Mouse (Mus musculus): ENCODE results near the gene Znrf3.

Gene Znrf3

DNA sequence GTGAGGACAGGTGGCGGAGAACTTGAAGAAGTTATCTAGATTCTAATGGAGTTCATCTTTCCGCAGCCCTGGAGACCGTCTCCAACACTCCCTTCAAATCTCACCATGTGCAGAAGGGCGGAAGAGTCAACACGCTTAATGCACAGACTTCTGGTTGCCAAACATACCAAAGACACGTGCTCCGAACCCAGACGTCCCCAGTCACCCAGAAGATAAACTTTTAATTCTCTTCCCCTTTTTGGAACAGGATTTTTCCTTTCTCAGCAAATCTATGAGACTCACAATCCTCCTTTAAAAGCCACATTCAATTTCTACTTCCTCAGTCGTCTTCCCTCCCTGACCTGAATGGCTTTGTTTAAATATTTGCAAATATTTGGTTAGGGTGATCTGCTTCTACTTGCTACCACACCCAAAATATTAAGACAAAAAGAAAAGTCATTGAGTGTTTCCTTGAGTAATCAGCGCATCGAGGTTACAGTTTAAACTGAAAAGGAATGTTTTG lies 856 bp upstream of the Znrf3 start:
- in situ Hi-C loops (cut with MboI; ENCODE audit: low pct_unique_long_range_greater_than_20kb in 1 of 2, low sequenced_read_pairs in 2 of 2, unreplicated experiment in 1 of 2), result no loop called here

DNA sequence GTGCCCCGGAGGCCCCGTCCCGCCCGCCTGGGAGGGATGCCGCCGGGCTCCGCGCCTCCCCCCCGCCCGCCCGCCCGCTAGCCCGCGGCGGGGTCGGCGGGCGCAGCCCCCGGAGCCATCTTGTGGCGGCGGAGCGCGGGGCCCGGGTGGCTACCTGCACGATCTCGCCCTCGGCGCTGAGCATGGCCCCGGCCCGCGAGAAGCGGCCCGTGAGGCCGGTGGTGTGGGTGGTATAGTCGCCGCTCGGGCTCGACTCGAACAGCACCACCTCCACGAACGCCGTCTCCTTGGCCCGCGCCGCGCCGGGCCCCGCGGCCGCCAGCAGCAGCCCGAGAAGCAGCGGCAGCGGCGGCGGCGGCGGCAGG lies 431 bp downstream of the Znrf3 start:
- in situ Hi-C loops (cut with MboI; ENCODE audit: low pct_unique_long_range_greater_than_20kb in 1 of 2, low sequenced_read_pairs in 2 of 2, unreplicated experiment in 1 of 2), result no loop called here

DNA sequence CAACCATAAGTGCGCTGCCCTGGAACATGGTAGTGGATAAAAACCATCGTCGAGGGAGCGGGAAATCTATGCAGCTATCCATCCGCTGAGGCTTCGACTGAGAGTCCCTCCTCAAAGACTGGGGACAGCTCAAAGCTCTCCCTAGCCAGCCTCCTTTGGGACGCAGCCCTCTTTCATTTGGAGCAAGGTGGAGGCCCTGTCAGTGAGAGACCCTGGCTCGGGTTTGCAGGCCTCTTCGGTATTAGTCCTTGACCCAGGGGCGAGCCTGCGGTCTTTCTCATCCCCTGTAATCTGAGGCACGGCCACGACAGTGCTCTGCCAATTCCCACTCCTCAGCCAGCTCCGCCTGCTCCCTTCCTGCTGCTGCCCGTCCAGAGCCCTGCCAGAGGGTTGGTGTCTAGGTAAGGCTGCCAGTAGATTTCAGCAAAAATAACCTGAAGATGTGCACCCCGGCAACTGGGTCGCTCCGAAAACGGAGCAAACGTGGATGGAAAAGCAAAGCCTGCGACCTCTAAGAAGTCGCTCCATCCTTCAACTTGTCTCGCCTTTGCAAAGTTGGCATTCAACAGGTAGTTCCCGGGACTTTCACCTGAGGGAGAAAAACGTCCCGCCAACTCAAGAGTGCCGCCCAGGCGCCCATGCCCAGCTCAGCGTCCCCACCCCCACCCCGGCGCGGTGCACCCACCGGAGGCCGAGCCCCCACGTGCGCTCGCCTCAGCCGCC lies 975 bp downstream of the Znrf3 start:
- in situ Hi-C loops (cut with MboI; ENCODE audit: low pct_unique_long_range_greater_than_20kb in 1 of 2, low sequenced_read_pairs in 2 of 2, unreplicated experiment in 1 of 2), result no loop called here

DNA sequence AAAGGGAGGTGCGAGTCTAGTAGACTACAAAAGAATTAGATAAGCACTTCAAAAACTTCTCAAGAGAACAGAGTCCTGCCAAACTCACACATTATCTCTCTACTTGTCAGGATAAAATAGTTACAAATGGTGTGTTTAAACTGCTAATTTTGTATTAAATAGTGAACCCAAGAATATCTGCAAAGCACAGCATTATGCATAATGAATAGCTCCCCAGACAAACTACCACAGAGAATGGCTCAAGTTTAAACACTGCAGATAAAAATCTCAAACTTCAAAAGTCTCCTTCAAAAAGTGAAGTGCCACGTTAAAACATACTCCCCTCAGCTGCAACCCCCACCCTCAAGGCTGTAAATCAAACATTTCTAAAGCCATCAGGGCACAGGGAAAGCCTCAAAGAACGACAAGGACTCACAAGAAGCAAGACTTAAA lies 2.0 kb downstream of the Znrf3 start:
- in situ Hi-C loops (cut with MboI; ENCODE audit: low pct_unique_long_range_greater_than_20kb in 1 of 2, low sequenced_read_pairs in 2 of 2, unreplicated experiment in 1 of 2), result no loop called here

DNA sequence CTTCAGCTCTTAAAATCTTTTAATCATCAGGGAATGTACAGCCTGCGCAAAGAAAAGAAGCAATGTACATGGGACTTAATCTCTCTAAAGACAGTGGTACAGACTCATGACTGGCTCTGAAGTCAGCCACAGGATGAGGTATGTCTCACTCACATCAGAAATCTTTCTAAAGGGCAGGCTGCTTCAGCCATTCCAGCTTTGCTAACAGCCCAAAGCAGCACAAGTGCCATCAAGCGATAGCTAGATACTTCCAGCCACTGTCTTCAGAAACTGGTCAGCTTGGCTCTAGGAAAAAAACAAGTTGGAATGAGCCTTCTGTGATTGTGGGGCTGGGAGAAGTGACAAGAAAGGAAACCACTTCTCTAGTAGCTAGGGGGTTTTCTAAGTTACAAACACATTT lies 7.0 kb downstream of the Znrf3 start:
- in situ Hi-C loops (cut with MboI; ENCODE audit: low pct_unique_long_range_greater_than_20kb in 1 of 2, low sequenced_read_pairs in 2 of 2, unreplicated experiment in 1 of 2), result no loop called here

DNA sequence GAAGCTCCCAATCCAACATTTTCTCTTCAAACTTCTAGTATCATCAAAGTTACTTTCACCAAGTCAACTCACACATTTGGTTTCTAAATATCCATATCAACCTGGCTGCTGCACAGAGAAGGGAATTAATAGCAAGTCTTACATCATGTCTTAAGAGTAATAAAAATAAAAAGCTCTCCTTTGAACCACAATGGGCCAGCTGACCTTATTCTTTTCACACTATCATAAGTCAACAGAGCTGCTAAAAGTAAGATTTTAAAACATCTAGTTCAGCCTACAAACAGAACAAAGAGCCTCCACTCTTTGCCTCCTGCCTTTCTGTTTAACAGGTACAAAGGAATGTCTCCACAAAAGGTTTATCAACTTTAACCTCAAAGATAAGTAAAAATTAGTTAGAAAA lies 7.7 kb downstream of the Znrf3 start:
- in situ Hi-C loops (cut with MboI; ENCODE audit: low pct_unique_long_range_greater_than_20kb in 1 of 2, low sequenced_read_pairs in 2 of 2, unreplicated experiment in 1 of 2), result no loop called here

DNA sequence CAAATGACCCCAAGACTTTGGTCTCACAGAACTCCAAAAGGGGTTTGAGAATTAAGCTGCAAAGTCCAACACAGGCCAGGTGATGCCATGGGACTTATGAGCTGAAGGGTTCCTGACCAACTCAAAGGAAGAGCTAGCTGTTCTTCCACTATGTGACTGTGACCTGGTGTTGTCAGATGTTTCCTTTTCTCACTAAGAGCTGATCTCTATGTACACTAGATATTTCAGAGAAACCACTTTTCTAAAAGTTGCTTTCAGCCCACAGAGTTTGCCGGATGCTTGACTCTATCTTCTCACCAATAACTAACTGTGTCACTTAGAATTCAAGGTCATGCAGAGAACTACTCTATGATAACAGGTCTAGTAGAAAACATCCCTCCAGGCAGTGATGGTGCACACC lies 9.2 kb downstream of the Znrf3 start:
- in situ Hi-C loops (cut with MboI; ENCODE audit: low pct_unique_long_range_greater_than_20kb in 1 of 2, low sequenced_read_pairs in 2 of 2, unreplicated experiment in 1 of 2), result no loop called here

DNA sequence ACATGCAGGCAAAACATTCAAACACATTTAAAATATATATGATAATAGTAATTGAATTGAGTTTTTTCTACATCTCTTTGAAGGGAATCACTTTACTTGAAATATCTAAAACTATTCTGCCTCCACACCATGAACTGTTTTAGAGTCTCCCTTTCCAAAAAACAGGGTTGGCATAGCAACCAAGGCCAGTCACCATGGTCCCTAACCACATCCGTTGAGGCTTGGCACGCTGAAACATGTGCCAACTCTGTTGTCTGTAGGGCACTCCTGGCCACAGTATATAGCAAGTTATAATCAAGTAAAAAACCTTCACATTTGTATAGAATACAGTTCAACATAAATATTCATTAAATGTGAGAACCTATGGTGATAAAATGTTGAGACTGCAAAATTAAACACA lies 12.3 kb downstream of the Znrf3 start:
- in situ Hi-C loops (cut with MboI; ENCODE audit: low pct_unique_long_range_greater_than_20kb in 1 of 2, low sequenced_read_pairs in 2 of 2, unreplicated experiment in 1 of 2), result no loop called here

DNA sequence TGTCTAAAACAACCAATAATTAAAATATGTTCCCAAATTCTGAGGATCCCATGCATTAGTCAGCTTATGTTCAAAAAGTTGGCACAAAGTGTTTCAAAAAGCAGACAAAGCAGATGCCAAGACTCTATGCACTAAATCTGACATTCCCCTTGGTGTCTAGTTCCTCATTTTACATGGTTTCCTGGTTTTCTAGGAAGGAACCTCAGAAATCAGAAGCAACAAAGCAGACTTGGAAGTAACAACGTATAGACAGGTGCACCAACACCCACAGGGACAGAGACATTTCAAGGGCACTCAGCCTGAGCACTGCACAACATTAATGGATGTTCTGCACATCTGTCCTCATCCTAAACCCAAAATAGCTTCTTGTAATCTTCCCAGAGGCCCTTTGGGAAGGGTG lies 13.8 kb downstream of the Znrf3 start:
- in situ Hi-C loops (cut with MboI; ENCODE audit: low pct_unique_long_range_greater_than_20kb in 1 of 2, low sequenced_read_pairs in 2 of 2, unreplicated experiment in 1 of 2), result no loop called here

DNA sequence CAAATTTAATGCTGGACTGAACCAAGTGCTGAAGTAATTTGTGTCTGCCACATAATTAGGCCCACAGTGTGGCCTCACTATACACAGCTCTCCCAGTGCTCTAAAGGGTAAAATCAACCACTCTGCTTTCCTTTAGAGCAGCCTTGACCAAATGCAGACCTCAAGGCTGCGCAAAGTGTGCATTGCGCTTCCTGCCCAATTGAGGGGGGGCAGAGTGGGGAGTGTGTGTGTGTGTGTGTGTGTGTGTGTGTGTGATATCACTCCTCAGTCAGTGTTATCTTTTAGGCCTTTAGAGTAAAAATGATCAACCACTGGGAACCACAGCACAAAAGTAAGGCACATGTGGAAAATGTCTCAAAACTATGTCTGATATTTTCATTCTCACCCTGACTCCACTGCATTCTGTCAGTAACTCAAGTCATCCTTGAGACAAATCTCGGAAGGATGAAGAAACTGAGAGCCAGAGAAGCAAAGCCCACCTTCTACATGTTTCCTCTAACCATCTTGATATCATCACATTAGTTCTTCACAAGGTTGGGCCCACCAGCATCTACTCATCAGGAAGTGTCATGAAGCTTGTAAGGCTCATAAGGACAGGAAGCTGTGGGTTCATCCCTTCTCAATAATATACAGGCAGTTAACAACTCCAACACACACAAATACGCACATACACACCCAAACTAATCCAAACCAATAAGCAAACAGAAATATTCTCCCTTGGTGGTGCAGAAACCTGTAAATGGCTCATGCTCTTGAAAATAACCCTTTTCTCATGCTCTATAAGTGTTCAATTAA lies 15.1 kb downstream of the Znrf3 start:
- in situ Hi-C loops (cut with MboI; ENCODE audit: low pct_unique_long_range_greater_than_20kb in 1 of 2, low sequenced_read_pairs in 2 of 2, unreplicated experiment in 1 of 2), result no loop called here

DNA sequence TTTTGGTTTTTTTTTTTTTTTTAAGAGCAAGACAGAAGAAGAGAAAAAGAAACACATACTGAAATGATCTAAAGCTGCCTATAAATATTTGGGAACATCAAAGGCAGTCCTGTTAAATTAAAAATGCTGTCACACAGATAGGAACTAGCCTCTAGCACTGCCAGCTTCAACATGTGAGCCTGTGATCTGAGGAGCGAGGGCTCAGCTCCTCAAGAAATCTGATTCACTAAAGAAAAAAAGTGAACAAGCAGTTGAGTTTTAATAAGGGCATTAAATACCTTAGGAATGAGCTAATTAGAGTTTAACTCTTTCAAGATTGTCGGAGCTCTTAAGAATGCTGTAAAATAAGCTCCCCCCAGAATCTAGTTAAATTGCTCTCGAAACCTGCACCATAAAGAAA lies 17.4 kb downstream of the Znrf3 start:
- in situ Hi-C loops (cut with MboI; ENCODE audit: low pct_unique_long_range_greater_than_20kb in 1 of 2, low sequenced_read_pairs in 2 of 2, unreplicated experiment in 1 of 2), result no loop called here

DNA sequence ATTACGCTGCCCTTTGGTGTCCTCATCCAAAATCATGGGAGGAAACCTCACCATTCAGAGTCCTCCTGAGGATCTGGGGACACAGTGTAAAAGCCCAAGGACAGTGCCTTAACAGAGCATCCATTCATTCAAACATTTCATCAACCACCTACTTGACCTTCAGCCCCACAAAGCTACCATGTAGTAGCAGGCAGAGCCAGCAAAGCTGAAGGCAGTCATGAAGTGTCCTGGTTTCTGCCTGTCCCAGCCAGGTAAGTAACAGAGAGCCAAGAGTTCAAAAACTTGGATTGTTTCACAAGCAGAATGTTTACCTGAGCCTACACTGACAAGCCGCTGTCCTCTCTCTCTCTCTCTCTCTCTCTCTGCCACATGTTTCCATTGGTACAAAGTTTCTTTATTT lies 18.3 kb downstream of the Znrf3 start:
- in situ Hi-C loops (cut with MboI; ENCODE audit: low pct_unique_long_range_greater_than_20kb in 1 of 2, low sequenced_read_pairs in 2 of 2, unreplicated experiment in 1 of 2), result no loop called here

DNA sequence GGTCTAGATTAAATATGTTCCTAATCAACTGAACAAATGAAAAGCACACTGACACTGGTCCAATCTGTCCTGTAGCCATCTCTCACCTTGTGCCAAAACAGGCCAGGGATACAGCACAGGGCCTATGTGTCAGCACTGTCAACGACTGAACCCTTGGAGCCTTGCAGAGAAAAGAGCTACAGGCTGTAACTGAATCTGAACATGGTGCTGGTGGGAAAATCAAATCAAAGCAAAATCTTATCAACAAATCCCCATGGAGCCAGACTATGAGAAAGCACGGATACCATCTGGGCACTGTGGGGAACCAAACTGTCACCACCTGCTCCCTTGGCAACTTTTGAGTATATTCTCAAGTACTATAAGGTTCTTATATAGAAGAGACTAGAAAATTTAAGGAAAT lies 19.5 kb downstream of the Znrf3 start:
- in situ Hi-C loops (cut with MboI; ENCODE audit: low pct_unique_long_range_greater_than_20kb in 1 of 2, low sequenced_read_pairs in 2 of 2, unreplicated experiment in 1 of 2), result no loop called here

DNA sequence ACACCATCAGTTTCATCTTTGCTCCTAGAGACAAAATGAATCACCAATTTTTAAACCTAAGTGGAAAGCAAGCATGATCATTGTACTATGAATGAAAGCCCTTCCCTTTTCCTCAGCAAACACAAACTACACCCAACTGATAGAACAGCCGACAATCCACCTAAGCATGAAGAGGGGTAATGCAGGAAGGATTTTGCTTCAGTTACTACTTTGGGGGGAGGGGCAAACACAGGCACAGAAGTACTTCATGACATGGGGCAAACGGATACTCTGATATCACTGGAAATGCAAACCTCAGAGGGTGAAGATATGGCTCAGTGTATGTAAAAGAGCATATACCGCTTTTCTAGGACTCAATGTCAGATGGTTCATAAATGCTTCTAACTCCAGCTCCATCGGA lies 20.5 kb downstream of the Znrf3 start:
- in situ Hi-C loops (cut with MboI; ENCODE audit: low pct_unique_long_range_greater_than_20kb in 1 of 2, low sequenced_read_pairs in 2 of 2, unreplicated experiment in 1 of 2), result no loop called here

DNA sequence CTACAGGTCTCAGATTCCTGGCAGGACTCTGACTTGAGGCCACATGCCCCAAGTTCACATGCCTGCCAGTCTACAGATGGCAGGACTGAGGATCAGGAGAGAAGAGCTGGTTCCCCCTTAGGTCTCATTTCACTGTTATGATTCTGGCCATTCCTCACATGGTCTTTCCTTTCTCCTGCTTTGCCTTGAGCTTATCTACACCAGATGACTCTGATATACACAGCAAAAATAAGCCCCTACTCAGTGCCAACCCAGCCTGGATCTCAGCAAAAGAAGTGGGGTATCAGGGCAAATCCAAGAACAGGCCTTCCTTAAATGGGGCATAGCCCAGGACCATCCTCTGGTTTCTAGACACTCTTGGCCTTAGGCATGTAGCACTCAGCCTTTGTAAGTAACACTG lies 21.6 kb downstream of the Znrf3 start:
- in situ Hi-C loops (cut with MboI; ENCODE audit: low pct_unique_long_range_greater_than_20kb in 1 of 2, low sequenced_read_pairs in 2 of 2, unreplicated experiment in 1 of 2), result no loop called here

DNA sequence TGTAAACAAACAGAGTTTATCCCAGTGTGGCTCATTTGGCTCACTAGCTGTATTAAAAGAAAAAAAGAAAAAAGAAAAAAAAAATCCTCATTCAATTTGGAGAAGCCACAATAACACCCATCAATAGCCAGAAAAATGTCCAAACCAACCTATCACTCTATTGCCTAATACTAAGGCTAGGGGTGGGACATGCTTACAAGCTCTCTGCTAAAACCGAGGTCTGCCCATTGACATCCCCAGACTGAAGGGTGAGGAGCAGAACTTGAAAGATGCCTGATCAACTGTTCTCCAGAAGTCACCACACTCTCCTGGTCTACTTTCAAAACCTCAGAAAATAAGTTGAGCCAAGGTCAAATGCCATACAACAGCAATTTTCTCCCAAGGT lies 22.4 kb downstream of the Znrf3 start:
- in situ Hi-C loops (cut with MboI; ENCODE audit: low pct_unique_long_range_greater_than_20kb in 1 of 2, low sequenced_read_pairs in 2 of 2, unreplicated experiment in 1 of 2), result no loop called here

DNA sequence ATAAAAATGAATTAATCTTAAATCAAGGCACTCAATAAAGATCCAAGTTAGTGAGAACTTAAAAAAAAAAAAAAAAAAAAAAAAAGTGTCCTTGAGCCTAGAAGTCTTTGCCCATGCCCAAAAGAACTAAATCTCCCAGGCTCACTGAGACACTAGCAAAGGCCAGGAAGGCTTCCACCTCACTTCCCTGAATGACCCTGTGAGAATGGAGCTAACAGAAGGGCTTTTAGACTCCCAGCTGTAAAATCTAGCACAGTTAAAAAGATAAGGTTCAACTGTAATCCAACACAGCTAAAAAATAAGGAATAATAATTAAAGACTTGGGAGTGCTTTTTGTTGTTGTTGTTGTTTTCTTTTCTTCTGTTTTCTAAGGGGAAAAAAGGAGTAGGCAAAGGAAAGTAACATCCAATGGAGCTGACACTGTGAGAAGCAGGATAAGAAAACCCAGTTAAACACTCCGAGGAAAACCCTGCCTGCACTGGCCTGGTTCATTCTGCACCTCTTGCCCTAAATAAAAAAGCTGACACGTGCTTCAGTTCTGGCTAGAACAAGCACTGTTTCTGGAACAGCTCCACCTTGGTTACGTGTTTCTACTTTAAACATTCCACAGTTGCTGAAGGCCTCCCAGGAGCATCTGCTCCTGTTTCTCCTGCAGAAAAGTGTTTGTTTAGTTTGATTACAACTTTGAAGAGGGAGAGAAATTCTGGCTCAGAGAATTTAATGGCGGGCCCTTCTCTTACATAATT lies 23.0 kb downstream of the Znrf3 start:
- in situ Hi-C loops (cut with MboI; ENCODE audit: low pct_unique_long_range_greater_than_20kb in 1 of 2, low sequenced_read_pairs in 2 of 2, unreplicated experiment in 1 of 2), result no loop called here

DNA sequence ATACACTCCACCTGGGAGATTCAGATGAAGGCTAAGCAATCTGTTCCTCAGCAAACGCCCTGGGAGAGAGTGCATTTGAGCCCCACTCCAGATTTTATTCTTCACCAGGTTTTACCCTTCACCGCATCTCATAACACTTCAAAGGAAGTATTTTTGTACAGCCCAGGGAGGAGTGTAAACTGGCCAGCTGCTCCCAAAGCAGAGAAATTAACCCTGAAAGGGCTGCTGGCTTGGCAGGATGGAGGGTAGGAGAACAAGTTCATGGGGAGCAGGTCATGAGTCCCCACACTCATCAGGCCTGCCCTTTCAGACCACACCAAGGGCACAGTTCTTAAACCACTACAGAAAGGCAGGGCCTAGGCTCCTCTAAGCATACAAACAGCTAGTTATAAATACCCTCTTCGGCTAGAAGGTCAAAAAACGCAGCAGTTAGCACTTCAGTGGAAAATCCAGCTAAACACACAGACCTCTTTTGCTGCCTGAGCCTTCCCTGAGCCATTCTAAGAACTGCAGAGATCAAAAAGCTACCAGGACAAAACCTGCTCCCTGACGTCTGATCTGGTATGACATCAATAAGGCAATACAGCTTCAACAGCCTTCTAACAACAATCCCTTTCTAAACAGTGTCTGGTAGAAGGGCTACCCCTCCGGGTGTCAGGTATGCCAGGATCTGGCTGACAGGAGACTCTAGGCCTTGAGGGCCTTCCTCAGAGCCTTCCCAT lies 28.9 kb downstream of the Znrf3 start:
- in situ Hi-C loops (cut with MboI; ENCODE audit: low pct_unique_long_range_greater_than_20kb in 1 of 2, low sequenced_read_pairs in 2 of 2, unreplicated experiment in 1 of 2), result no loop called here

Data from mouse embryonic stem cell (cell line).